Mouse (Mus musculus): ENCODE measurements around the gene Gm29797. TPM values are rescaled to one million over a fixed set of nuclear protein-coding genes. Genes with fewer than 3 reads are reported as not detected.

Gm29797 gene
- polyA plus RNA-seq, 1 experiment from 2014 or later: not detected

GRCm38 (mm10) chr2:181657441-181657840 lies 607 bp downstream of the Gm29797 start:
- Histone ChIP-seq H3K27me3 (replicated peaks) (no peaks in the 10 kb centered on the region), H3K27ac (no peak overlapping the region), H3K4me1 (peaks cover 24% of the 10 kb centered on the region), H3K36me3 (peaks cover 46% of the 10 kb centered on the region), H3K9me3 (replicated peaks) (no peaks in the 10 kb centered on the region), H3K4me3 (no peak overlapping the region), H3K4me2 (no peak overlapping the region), H3K9ac (no peak overlapping the region)
- no peak for ATAC-seq
- 56% methylated on average over 2 of the region's 2 CpGs for WGBS (ENCODE audit: insufficient replicate concordance)

DNA sequence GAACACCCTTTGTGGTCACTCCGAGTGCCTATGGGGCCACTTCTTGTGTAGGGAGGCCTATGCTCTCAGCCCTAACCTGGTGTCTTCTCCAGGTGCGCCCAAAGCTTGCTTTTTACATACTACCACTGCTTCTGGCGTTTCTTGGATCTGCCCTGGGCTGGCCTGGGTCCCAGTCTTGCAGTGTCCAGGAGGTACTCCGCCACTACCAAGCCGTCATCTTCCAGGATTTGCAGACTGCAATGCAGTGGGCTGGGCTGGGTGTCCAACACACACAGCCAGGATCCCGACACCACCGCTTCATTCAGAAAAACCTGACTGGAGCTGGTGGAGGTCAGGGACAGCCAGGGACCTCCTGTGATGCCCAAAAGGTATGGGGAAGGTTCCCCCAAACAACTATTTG lies 1.7 kb downstream of the Gm29797 start:
- Histone ChIP-seq H3K9me3 (replicated peaks) (no peaks in the 10 kb centered on the region), H3K27me3 (replicated peaks) (no peaks in the 10 kb centered on the region), H3K4me2 (no peak overlapping the region), H3K36me3 (peaks cover 35% of the 10 kb centered on the region), H3K4me1 (peaks cover 34% of the 10 kb centered on the region), H3K4me3 (no peak overlapping the region), H3K9ac (no peak overlapping the region), H3K27ac (no peak overlapping the region)
- WGBS (ENCODE audit: insufficient replicate concordance): 76% methylated on average over 7 of the region's 7 CpGs
- no peak for ATAC-seq

GRCm38 (mm10) chr2:181658930-181659555 lies 2.2 kb downstream of the Gm29797 start:
- WGBS (ENCODE audit: insufficient replicate concordance): 28% methylated on average over 17 of the region's 17 CpGs

DNA sequence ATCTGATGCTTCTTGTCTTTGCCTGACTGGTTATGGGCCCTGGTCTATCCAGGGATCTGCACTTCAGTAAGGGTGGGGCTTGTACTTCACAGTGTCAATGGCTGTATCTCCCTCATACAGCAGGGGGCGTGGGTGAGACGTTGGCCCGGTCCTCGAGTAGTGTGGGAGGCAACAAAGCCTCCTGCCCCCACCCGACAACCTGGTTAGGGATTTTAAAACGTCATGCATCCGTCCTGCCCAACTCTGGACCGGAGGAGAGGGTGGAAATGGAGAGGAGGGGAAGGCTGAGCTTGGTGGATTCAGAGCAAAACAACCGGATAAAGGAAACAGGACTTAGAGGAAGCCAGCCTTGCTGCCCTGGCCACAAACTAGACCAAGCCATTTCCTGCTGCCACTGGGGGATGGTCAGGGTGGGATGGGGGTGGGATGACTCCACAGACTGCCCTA lies 2.8 kb downstream of the Gm29797 start:
- under 1% methylated on average over 9 of the region's 9 CpGs for WGBS (ENCODE audit: insufficient replicate concordance)
- H3K36me3 ChIP-seq: peaks cover 24% of the 10 kb centered on the region
- H3K4me3 ChIP-seq: no peak overlapping the region
- H3K27me3 ChIP-seq (replicated peaks): no peaks in the 10 kb centered on the region
- peaks cover 35% of the 10 kb centered on the region for H3K4me1 ChIP-seq
- H3K4me2 ChIP-seq: peak overlapping the region; percentile 31
- H3K27ac ChIP-seq: no peak overlapping the region
- no peaks in the 10 kb centered on the region for H3K9me3 ChIP-seq (replicated peaks)
- H3K9ac ChIP-seq: no peak overlapping the region
- ATAC-seq: peak; percentile 77

More at GRCm38 (mm10) chr2:181658930-181659555, 2.2 kb downstream of the Gm29797 start:
- Histone ChIP-seq H3K27ac (no peak overlapping the region), H3K9me3 (replicated peaks) (no peaks in the 10 kb centered on the region), H3K4me3 (no peak overlapping the region), H3K4me1 (peaks cover 35% of the 10 kb centered on the region), H3K36me3 (peaks cover 30% of the 10 kb centered on the region), H3K4me2 (peak overlapping the region; percentile 31), H3K9ac (no peak overlapping the region), H3K27me3 (replicated peaks) (no peaks in the 10 kb centered on the region)
- peak; percentile 61 for ATAC-seq

DNA sequence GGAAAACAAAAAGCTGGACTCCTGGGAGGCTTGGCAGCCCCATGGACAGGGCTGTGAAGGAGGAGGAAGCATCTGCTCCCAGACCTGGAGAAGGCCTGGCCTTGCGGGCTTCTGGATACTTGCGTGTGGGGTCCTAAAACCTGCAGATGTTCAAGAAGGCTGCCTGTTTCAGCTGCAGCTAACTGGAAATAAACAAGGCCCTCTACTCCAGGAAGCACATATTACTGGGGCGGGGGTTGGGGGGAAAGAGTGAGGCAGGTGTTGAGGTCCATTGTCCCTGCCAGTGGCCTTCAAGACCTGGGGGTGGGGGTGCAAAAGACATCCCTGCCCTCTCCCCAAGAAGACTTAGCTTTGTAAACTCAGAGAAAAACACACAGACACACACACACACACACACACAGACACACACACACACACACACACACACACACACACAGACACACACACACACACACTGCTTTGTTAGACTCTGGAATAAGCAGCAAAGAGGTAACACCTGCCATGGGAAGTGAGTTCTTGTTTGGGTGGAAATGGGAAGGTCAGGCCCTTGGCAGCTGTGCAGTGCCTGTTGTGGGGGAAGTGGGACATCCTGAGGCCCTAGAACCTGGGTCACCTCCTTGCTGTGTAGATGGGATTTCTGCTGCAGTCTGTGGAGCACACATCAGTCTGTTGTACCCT lies 5.9 kb downstream of the Gm29797 start:
- WGBS (ENCODE audit: insufficient replicate concordance): 71% methylated on average over 3 of the region's 3 CpGs
- Histone ChIP-seq H3K4me1 (peaks cover 27% of the 10 kb centered on the region), H3K9me3 (replicated peaks) (no peaks in the 10 kb centered on the region), H3K9ac (no peak overlapping the region; the same call in 1 of the 2 replicates), H3K27me3 (replicated peaks) (0 out of 2 replicates have a peak, but pooled peaks cover 2% of the 10 kb centered on the region), H3K27ac (0 out of 2 replicates have a peak overlapping the region, but pooled peaks have one; percentile 26), H3K4me3 (no peak overlapping the region), H3K4me2 (no peak overlapping the region), H3K36me3 (no peaks in the 10 kb centered on the region)
- ATAC-seq: no peak

DNA sequence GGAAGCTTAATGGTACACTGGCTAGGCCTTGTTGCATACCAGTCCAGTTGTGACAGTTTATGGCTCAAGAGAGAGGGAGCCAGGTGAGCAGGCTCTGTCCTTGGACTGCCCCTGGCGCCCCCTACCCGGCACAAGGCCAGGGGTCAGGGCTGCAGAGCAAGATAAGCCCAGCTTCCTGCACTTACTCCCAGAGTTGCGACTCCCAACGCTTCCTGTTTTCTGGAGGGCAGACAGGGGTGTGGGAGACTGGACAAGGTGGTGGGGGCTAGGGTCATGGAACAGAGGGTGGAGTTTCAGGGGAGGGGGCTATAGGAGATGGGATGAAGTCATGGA lies 6.4 kb downstream of the Gm29797 start:
- Histone ChIP-seq H3K27me3 (replicated peaks) (peaks cover 7% of the 10 kb centered on the region), H3K36me3 (no peaks in the 10 kb centered on the region), H3K4me1 (peaks cover 24% of the 10 kb centered on the region), H3K27ac (0 out of 2 replicates have a peak overlapping the region, but pooled peaks have one; percentile 26), H3K4me3 (no peak overlapping the region), H3K9ac (no peak overlapping the region), H3K4me2 (no peak overlapping the region), H3K9me3 (replicated peaks) (no peaks in the 10 kb centered on the region)
- ATAC-seq: peak; percentile 19; the same call in 1 of the 2 replicates
- WGBS (ENCODE audit: insufficient replicate concordance): 9% methylated on average over 4 of the region's 4 CpGs

DNA sequence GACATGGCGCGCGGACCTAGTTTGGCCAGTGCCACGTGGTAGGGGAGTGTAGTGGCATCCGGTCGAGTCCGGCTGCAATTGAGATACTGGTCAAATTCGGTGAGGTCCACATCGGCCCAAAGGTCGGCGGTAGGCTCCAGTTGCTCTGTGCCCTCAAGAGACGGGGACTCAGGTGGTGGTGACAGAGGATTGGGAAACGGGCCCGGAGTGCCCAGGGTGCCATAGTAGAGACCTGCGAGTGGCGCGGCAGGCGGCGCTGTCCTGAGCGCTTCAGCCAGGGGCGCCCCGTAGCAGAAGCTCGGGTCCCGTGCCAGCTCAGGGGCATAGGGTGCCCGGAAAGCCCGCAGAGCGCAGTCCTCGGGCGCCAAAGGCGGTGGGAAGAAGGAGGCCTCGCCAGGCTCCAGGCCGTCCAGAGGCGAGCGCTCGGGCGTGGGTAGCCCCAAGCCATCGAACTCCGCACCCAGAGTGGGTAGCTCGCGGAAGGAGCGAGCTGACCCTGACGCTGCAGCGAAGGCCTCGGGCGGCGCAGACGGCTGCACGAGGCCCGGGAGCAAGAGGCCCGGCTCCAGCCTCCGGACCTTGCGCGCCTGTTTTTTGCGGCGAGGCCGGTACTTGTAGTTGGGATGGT lies 13.6 kb downstream of the Gm29797 start:
- 5% methylated on average over 56 of the region's 56 CpGs for WGBS (ENCODE audit: insufficient replicate concordance)
- H3K4me1 ChIP-seq: peaks cover 8% of the 10 kb centered on the region
- H3K9ac ChIP-seq: no peak overlapping the region
- H3K36me3 ChIP-seq: no peaks in the 10 kb centered on the region
- H3K9me3 ChIP-seq (replicated peaks): no peaks in the 10 kb centered on the region
- H3K27me3 ChIP-seq (replicated peaks): peaks cover 79% of the 10 kb centered on the region
- peak overlapping the region; percentile 61 for H3K4me2 ChIP-seq
- no peak overlapping the region for H3K27ac ChIP-seq
- H3K4me3 ChIP-seq: peak overlapping the region; percentile 49
- no peak for ATAC-seq

GRCm38 (mm10) chr2:181670913-181671311 lies 14.1 kb downstream of the Gm29797 start:
- Histone ChIP-seq H3K4me2 (peak overlapping the region; percentile 61), H3K36me3 (no peaks in the 10 kb centered on the region), H3K27ac (no peak overlapping the region), H3K9ac (peak overlapping the region; percentile 45; the same call in 1 of the 2 replicates), H3K9me3 (replicated peaks) (no peaks in the 10 kb centered on the region), H3K4me1 (peaks cover 13% of the 10 kb centered on the region), H3K4me3 (peak overlapping the region; percentile 49), H3K27me3 (replicated peaks) (peaks cover 80% of the 10 kb centered on the region)
- under 1% methylated on average over 41 of the region's 41 CpGs for WGBS (ENCODE audit: insufficient replicate concordance)
- no peak for ATAC-seq

DNA sequence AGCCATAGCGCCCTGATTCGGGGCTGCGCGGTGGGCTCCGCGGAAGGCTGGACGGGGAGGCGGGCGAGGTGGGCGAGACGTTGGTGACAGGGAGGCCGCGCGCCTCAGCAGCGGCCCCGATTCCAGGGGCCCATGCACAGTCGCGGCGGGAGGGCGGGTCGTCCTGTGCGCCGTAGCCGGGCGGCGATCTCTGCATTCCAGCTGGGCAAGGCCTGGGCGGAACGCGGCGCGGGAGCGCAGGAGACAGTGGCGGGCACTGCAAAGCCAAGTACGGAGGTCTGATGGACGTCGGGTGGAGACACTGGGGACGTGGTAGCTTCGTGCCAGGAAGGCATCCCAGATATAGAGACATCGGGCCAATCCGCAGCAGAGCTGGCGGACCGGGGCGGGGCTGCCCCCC lies 14.5 kb downstream of the Gm29797 start, which contains the start of gene Sox18:
Gene Sox18, minus strand, starts transcription at position 315 of the 400 bp plus-strand sequence.
- H3K36me3 ChIP-seq: no peaks in the 10 kb centered on the region
- no peaks in the 10 kb centered on the region for H3K9me3 ChIP-seq (replicated peaks)
- no peak within 1 kb of the TSS for H3K27ac ChIP-seq
- H3K27me3 ChIP-seq (replicated peaks): peaks cover 80% of the 10 kb centered on the region
- WGBS (ENCODE audit: insufficient replicate concordance): under 1% methylated on average over 43 of the region's 43 CpGs
- peak within 1 kb of the TSS; percentile 61 for H3K4me2 ChIP-seq
- no peak for ATAC-seq
- H3K9ac ChIP-seq: peak within 1 kb of the TSS; percentile 45; the same call in 1 of the 2 replicates
- H3K4me3 ChIP-seq: peak within 1 kb of the TSS; percentile 49
- H3K4me1 ChIP-seq: peaks cover 17% of the 10 kb centered on the region

DNA sequence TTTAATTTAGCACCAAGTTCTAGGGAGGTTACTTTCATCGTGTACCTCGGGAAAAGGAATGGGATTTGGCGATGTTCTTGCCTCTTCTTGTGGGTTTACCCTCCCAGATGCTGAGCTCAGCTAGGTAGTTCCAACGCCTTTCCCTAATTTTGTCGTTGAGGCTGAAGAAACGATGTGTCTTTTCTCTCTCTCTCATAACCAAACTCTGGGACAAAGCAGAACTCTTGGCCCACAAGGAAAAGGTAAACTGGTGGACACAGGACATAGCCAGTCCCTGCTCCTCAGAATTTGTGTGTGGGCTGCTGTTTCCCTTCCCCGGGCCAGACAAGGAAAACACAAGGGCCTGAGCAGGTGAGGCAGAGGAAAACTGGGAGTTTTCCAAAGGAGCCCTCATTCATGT lies 15.2 kb downstream of the Gm29797 start:
- ATAC-seq: no peak
- Histone ChIP-seq H3K27ac (no peak overlapping the region), H3K9me3 (replicated peaks) (no peaks in the 10 kb centered on the region), H3K4me1 (peaks cover 17% of the 10 kb centered on the region), H3K4me2 (no peak overlapping the region), H3K9ac (no peak overlapping the region), H3K36me3 (no peaks in the 10 kb centered on the region), H3K27me3 (replicated peaks) (peaks cover 81% of the 10 kb centered on the region), H3K4me3 (no peak overlapping the region)
- WGBS (ENCODE audit: insufficient replicate concordance): 33% methylated on average over 7 of the region's 7 CpGs

GRCm38 (mm10) chr2:181673501-181673900 lies 16.7 kb downstream of the Gm29797 start:
- no peak for ATAC-seq
- no peaks in the 10 kb centered on the region for H3K36me3 ChIP-seq
- 47% methylated on average over 1 of the region's 1 CpGs for WGBS (ENCODE audit: insufficient replicate concordance)
- peaks cover 74% of the 10 kb centered on the region for H3K27me3 ChIP-seq (replicated peaks)
- H3K4me3 ChIP-seq: no peak overlapping the region
- H3K9me3 ChIP-seq (replicated peaks): no peaks in the 10 kb centered on the region
- H3K4me1 ChIP-seq: peaks cover 22% of the 10 kb centered on the region
- H3K4me2 ChIP-seq: no peak overlapping the region
- no peak overlapping the region for H3K27ac ChIP-seq
- no peak overlapping the region for H3K9ac ChIP-seq

DNA sequence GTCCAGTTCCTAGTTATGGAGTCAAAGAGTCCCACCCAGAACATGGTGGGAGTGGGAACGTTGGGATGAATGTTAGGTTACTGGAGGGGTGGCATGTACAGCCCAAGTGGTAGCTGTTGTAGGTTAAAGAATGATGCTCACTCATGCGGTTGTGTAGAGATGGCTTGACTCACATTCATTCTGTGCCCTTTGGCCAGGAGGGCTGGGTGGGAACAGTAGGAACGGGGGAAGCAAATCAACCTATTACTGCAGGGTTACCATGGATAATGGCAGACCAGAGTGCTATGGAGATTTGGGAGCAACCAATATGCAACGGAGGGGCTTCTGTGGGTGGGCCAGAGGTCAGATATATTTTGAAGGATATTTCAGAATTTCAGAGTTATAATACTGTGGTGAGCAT lies 18.1 kb downstream of the Gm29797 start:
- H3K9me3 ChIP-seq (replicated peaks): no peaks in the 10 kb centered on the region
- 66% methylated on average over 4 of the region's 4 CpGs for WGBS (ENCODE audit: insufficient replicate concordance)
- H3K4me1 ChIP-seq: peaks cover 30% of the 10 kb centered on the region
- ATAC-seq: no peak
- H3K4me2 ChIP-seq: peak overlapping the region; percentile 55; the same call in 1 of the 2 replicates
- peaks cover 59% of the 10 kb centered on the region for H3K27me3 ChIP-seq (replicated peaks)
- no peak overlapping the region for H3K4me3 ChIP-seq
- H3K27ac ChIP-seq: no peak overlapping the region
- H3K9ac ChIP-seq: no peak overlapping the region
- no peaks in the 10 kb centered on the region for H3K36me3 ChIP-seq
